9 mouse cellular contexts compared by ENCODE assay signal in the genomic region with DNA sequence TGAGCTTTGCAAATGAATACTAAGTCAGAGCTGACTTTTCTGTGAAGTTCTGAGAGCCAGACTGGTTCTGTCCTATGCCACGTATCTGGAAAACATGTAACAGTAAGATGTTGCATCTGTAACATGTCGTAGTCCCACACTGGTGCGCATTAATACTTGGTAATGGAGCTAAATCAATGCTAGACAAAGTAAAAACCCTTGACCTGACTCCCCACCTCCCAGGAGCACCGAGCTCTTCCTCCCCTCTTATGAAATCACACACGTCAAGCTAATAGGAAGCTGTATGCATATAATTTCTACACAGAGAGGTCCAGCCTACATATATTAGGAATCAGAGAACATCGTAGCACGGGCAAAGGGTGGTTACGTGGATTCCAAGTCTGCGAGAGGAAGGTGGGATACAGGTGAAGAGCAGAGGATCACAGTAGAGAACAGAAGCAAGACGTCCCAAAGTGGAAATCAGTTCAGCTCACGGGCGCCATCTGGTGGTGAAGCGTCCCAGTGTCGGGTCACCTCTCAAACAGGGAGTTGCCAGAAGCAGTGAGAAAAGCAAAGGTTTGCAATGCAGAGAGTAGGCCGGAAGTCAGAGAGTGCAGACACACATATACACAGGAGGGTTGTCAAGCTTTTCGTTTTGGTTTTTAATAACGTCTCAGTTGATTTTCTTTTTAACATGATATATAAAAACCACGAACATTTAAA.
A peak's percentile ranks its signal among the peaks of the same experiment; 100 is the strongest.
DNase-seq lines count a peak whose midpoint lies in the region; ATAC-seq and TF ChIP-seq lines count a peak whose summit lies in the region.
"Had no signal": no experiment of that assay in that cellular context is flagged by ENCODE, and none has a peak within 500 bp of the region (broad histone marks: within the 10 kb centered on the region; RNA-seq: fewer than 3 reads in every experiment).

No protein-coding gene starts in this region.

- peaks cover 0 to 6% of the 10 kb centered on the region in 2 experiments; a peak in 1 of 4 replicates for H3K4me1 ChIP-seq in ES-E14 (ENCODE audit: control insufficient read depth in 2 of 2, insufficient read depth in 2 of 2, low read length in 2 of 2, poor library complexity in 1 of 2)
- peaks cover 8% of the 10 kb centered on the region for H3K4me1 ChIP-seq in forebrain, embryonic 13.5 days
- no peaks in the 10 kb centered on the region for H3K4me1 ChIP-seq in lung, postnatal 0 days (ENCODE audit: insufficient read depth, low read depth, low read length)

- 34% methylated on average over 18 of the region's 18 CpGs for WGBS in forebrain, embryonic 13.5 days
- WGBS in lung, postnatal 0 days = 30% methylated on average over 18 of the region's 18 CpGs

- in situ Hi-C loops in ES-E14 (cut with MboI; ENCODE audit: low sequenced_read_pairs in 2 of 2, unreplicated experiment in 2 of 2) = loop anchor here (5.0 to 25.0 kb wide), 3 partner anchors 426 to 706 kb away; no protein-coding TSS in a partner anchor

- H3K9me3 ChIP-seq in ES-E14 (ENCODE audit: control insufficient read depth, insufficient read depth, low read depth, low read length) = no peaks in the 10 kb centered on the region
- H3K9me3 ChIP-seq in forebrain, embryonic 13.5 days (replicated peaks) = no peaks in the 10 kb centered on the region
- no peaks in the 10 kb centered on the region for H3K9me3 ChIP-seq in lung, postnatal 0 days (ENCODE audit: low read length)

- H3K4me3 ChIP-seq in ES-E14 (ENCODE audit: insufficient read depth in 1 of 2, low read depth in 1 of 2, low read length in 2 of 2, poor library complexity in 1 of 2, severe bottlenecking in 1 of 2) = no peak overlapping the region
- no peak overlapping the region for H3K4me3 ChIP-seq in forebrain, embryonic 13.5 days
- H3K4me3 ChIP-seq in layer of hippocampus, adult 2 months = no peak overlapping the region
- H3K4me3 ChIP-seq in lung, postnatal 0 days (ENCODE audit: low read depth, low read length) = no peak overlapping the region

- 0 out of 2 replicates have a peak overlapping the region, but pooled peaks have one; percentile 16 for H3K4me2 ChIP-seq in forebrain, embryonic 13.5 days
- H3K4me2 ChIP-seq in lung, postnatal 0 days (replicated peaks; ENCODE audit: low read depth, low read length) = no peak overlapping the region

- ATAC-seq in forebrain, embryonic 13.5 days = peak; percentile 90
- peak; percentile 73 to 88 for ATAC-seq in hematopoietic stem cell, adult 5-6 weeks (replicated peaks in 1 of 2; ENCODE audit: insufficient read depth in 1 of 2, low FRiP score in 2 of 2, low TSS enrichment in 1 of 2, low read depth in 1 of 2, poor library complexity in 2 of 2, severe bottlenecking in 2 of 2)
- ATAC-seq in lung, postnatal 0 days = peak; percentile 82

- H3K27ac ChIP-seq in ES-E14 (ENCODE audit: insufficient read depth, low read depth, low read length, poor library complexity, severe bottlenecking) = no peak overlapping the region
- H3K27ac ChIP-seq in forebrain, embryonic 13.5 days = no peak overlapping the region
- H3K27ac ChIP-seq in layer of hippocampus, adult 2 months = no peak overlapping the region
- H3K27ac ChIP-seq in lung, postnatal 0 days (ENCODE audit: low read length) = no peak overlapping the region
- H3K27ac ChIP-seq: macrophage had no signal

- peak; percentile 96 for TF ChIP-seq CTCF in layer of hippocampus, adult 2 months (conservative IDR thresholded peaks at IDR 0.05)
- TF ChIP-seq CTCF in lung, postnatal 0 days (IDR thresholded peaks at IDR 0.05) = peak; percentile 93

- peak; percentile 89 for DNase-seq in ES-E14 (ENCODE audit: low read depth, low spot score)
- DNase-seq in c-Kit-positive CD71-positive TER-119-negative erythroid progenitor cells, embryonic 14.5 days (ENCODE audit: low read depth) = peak; percentile 58
- peak; percentile 83 to 96 for DNase-seq in layer of hippocampus, adult 2 months (ENCODE audit: low spot score in 2 of 2)
- peak; percentile 83 for DNase-seq in lung, postnatal 0 days (ENCODE audit: low spot score)
- DNase-seq in ovary, postnatal 14 days (ENCODE audit: low spot score) = peak; percentile 94
- DNase-seq in thymus, postnatal 14 days = peak; percentile 94

- no peak for TF ChIP-seq EP300 in lung, postnatal 0 days (IDR thresholded peaks at IDR 0.05)

- H3K27me3 ChIP-seq in forebrain, embryonic 13.5 days = no peaks in the 10 kb centered on the region
- H3K27me3 ChIP-seq in lung, postnatal 0 days (replicated peaks; ENCODE audit: insufficient read depth, low read length) = no peaks in the 10 kb centered on the region

- no peak overlapping the region for H3K9ac ChIP-seq in ES-E14 (ENCODE audit: insufficient read depth, low read depth, low read length, poor library complexity, severe bottlenecking)
- no peak overlapping the region for H3K9ac ChIP-seq in forebrain, embryonic 13.5 days
- no peak overlapping the region for H3K9ac ChIP-seq in lung, postnatal 0 days (replicated peaks; ENCODE audit: low read depth)

- H3K36me3 ChIP-seq in ES-E14 (ENCODE audit: control insufficient read depth, insufficient read depth, low read length, poor library complexity, severe bottlenecking) = peaks cover 2% of the 10 kb centered on the region; the same call in 1 of the 2 replicates
- no peaks in the 10 kb centered on the region for H3K36me3 ChIP-seq in forebrain, embryonic 13.5 days (ENCODE audit: poor library complexity, severe bottlenecking)
- no peaks in the 10 kb centered on the region for H3K36me3 ChIP-seq in lung, postnatal 0 days (ENCODE audit: insufficient read depth, low read length)

TF ChIP-seq in ES-E14, 5 proteins besides CTCF, POLR2A, EP300 and RAD21:
- TF ChIP-seq ZC3H11A (IDR thresholded peaks at IDR 0.05; ENCODE audit: borderline replicate concordance, low read depth, low read length) = peak; percentile 81; the same call in 1 of the 2 replicates
- no peak for TF ChIP-seq CHD2 (IDR thresholded peaks at IDR 0.05; ENCODE audit: low read depth, low read length)
